Mouse (Mus musculus): Measurements from ENCODE around the gene Plg.

The Plg gene

DNA sequence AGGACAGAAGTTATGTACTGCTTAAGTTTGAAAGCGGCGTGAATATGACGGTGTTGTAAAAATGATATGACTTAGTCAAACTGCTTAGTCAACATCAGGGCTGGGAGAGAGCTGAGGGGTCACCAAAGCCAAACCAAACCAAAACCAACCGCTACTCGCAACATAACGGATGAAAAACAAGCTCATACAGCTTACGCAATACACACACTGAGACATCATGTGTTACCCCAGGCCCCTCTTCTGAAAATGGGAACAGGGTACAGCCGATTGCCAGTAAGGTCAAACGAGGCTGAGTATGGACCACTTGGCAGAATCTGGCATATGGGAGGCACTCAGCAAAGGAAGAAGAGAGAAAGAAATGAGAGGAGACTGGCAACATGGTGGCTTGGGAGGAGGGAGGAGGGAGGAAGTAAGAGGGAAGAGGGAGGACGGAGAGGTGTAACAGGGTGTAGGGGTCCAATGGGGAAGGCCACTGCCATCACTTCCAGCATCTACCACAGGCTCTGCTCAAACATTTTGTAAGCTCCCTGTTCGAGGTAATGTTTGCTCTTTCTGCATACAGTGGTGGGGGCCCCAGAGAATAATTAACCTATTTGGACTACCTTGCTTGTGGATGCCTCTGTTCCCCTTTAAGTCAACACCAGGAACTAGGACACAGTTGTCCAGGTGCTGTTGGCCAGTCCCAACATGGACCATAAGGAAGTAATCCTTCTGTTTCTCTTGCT is at the start of gene Plg:
Gene Plg, plus strand, starts transcription at position 628 of the 725 bp plus-strand sequence.
- no peak for DNase-seq (ENCODE audit: low read depth, low spot score)

DNA sequence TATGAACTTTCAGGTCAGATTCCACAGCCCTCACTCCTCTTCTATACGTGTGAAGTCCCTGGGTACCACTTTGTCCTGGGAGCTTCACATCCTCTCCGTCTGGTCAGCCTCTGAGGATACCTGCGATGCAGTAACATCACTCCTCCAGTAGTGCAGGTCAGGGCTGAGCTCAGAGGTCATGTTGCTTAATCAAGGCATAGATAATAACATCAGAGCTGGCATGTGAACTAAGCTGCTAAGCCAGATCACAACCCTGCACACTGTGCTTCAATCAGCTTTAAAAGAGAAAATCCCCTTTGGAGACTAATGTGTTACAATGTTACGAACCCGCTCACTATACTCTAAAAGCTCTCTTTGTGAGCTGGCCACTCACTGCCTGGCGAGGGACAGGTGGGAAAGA is 43.3 kb upstream of the Plg start:
- DNase-seq (ENCODE audit: low read depth, low spot score) = no peak

DNA sequence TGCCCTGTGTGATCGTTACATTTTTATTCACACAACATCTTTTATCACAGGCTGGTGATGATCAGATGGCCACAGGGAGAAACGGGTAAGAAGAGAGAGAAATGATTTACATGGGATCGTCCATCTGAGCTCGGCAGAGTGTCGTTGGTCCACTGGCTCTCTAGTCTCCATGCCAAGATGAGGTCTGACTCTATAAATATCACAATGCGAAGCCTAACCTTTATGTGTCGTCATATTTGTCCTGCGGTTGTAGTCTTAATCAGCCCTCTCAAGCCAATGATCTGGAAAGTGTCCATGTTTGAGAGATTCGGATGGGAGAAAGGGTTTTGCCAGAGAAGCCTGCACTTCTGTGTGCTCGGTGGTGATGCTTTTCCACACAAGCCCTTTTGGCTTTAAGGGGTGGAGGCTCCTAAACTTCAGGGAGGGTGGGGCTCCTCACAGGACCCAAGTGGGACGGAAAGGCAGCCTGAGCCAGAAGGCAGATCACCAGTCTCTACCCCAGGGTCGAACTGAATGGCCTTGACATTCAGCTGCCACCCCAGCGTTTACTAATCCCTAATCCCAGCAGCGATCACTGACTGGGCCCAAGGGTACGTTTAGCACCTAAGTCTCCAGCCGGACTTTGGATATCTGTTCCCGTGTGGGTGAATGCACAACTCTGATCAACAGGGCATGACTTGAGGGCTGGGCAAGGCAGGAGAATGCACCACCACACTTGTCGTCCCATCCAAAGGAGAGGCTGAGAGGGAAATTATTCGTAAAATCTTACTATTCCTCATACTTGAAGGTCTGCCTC is 42.1 kb upstream of the Plg start:
- DNase-seq (ENCODE audit: low read depth, low spot score) = no peak

DNA sequence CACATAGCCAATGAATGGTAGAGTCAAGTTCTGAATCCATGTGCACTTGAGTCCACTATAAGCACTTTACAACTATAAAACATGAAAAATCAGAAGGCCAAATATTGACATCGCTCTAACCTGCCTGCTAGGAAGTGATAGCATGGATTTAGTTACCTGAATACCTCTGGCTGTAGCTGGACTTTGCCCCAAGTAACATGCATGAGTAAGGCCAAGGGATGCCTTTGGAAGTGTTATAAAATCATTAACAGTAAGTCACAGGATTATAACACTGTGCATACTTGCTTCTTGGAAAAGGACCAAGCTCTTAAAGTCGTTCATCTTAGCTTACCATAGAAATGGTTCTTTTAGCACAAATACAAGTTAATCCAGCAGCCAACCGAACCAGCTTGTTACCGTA is 41.3 kb upstream of the Plg start:
- no peak for DNase-seq (ENCODE audit: low read depth, low spot score)

DNA sequence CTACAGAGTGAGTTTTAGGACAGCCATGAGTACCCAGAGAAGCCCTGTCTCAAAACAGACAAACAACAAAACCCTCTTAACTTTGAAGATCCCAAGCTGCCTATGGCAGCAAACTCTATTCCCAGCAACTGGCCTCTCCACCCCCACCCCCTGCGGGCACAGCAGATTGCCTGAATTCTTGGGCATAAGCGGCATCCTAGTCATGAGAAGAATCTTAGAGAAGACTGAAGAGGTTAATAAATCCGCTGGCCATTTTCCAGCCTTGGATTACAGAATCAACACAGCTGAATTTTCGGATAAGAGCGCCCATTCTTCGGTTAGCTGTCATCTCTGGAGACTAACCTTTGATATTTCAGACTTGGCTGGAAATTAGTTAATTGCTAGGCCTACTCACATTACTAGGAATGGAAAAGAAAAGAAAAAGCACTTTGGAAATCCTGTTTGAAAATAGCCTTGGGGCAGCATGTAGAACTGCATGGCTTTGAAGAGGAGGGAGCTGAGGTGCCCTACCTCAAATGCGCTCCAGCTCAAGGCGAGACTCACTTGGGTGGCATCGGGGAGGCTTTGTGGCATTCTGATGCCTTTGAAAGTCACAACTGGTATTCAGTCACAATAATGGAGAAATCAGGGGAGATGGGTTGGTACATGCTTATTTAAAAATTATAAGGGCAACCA is 34.6 kb upstream of the Plg start:
- no peak for DNase-seq (ENCODE audit: low read depth, low spot score)

DNA sequence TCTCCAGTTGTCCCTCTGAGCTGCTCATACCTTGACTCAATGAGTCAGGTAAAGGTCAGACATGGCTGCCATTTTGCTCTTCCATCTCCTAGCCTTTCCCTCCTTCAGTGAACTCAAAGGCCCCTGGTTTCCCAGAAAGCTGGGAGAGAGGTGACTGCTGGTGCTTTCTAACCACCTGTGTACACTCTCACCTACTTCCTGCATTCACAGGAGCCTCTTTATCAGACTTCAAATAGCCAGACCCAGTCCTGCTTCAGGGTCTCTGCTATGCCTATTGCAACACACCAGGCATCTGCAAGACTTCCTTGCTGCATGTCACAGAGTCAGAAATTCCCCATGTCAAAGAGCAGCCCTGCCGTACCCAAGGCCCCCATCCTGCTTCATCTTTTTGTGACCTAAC is 30.9 kb upstream of the Plg start:
- no peak for DNase-seq (ENCODE audit: low read depth, low spot score)

DNA sequence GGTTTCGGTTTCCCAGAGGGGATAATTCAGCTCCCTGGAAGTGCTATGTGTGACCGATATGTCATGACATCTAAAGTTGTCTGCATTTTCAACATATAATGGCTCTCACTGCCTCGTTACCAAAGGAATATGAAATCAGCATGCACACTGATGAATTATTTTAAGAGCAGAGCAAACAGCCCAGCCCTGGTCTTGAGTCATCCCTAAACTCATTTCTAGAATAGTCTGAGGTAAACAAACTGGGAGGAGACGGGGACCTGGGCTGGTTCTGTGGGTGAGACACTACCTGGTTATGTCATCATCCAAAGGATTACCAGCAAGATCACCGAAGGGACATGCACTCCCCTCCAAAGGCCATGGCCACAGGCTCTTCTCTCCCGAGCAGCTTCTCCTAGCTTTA is 26.8 kb upstream of the Plg start:
- DNase-seq (ENCODE audit: low read depth, low spot score) = no peak

DNA sequence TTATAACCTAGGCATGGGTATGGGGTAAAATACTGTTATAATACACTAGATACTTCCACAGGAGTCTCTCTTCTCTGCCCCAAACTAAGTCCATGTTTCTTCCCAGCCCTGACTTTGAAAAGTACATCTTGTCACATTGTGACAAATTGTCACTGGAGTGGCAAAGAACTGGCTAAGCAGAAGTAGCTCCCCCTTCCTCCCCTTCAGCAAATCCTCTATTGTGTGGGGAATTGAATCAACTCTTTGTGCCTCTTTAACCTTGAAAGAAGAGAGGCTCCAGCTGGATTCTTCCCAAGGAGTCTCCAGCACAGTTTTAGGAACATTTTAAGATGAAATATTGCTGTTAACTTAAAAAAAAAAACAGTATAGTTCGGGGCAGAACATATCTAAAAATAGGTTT is 25.6 kb upstream of the Plg start:
- DNase-seq (ENCODE audit: low read depth, low spot score) = no peak

DNA sequence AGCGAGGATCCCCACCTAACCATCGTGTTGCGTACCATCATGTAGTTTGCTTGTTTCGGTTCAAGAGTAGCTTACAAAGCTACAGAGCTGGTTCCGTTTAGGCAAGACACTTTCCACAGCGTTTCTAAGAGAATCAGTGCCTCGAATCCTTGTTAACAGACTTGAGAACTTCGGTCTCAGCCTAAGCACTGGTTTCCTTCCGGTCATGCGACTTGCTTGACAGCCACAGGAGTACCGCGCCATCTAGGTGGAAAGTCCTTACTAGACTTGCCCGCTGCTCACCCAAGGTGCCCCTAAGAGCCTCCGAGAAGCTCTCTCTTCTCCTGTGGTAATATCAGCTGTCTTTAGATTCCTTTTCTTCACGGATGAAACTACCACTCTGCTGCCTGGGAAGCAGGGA is 18.5 kb upstream of the Plg start:
- DNase-seq (ENCODE audit: low read depth, low spot score) = no peak

DNA sequence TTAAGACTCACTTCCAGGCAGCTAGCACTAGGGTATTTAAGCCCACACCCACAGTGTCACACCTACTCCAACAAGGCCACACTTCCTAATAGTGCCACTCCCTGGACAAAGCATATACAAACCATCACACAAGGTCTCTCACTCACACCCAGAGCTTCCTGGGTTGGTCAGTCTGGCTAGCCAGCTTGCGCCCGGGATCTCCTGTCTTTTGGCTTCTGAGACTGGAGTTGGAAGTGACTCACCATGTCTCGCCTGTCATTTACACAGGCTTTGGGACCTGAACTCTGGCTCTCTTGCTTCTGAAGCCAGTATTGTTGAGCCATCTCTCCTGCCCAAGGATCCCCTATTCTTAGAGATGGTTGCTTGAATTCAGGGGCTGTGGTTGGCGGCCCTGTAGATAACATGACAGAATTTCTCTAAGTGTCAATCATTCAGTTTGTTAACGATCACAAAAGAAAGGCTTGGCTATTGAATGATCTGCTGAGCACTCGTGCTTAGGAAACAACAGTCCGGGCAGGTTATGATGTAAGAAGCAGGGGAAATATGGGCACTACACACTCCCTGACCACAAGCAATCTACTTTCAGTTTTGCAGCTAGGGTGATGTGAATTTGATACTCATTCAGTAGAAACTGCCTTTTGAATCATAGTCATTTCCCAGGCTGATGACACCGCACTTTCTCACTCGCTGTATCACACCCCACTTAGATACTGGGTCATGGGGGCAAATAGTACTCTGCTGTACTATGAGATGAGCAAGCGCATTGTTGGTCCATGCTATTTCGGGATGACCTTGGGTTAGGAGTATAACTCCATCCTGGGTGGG is 14.6 kb upstream of the Plg start:
- DNase-seq (ENCODE audit: low read depth, low spot score) = no peak

DNA sequence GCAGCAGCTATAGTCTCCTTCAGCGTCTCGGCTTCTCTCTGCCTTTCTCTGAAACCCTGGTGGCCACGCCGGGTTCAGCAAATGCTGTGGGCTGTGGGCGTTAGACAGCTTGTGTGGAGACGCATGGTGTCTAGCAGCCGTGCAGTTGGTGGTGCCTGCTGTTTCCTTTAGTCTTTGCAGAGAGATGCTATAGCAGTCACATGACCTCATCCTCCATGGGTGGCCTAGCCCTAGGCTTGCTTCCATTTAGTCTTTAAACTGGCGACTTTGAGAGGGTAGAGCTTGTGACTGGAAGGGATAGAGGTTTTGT is 14.0 kb upstream of the Plg start:
- peak; percentile 75 for DNase-seq (ENCODE audit: low read depth, low spot score)

DNA sequence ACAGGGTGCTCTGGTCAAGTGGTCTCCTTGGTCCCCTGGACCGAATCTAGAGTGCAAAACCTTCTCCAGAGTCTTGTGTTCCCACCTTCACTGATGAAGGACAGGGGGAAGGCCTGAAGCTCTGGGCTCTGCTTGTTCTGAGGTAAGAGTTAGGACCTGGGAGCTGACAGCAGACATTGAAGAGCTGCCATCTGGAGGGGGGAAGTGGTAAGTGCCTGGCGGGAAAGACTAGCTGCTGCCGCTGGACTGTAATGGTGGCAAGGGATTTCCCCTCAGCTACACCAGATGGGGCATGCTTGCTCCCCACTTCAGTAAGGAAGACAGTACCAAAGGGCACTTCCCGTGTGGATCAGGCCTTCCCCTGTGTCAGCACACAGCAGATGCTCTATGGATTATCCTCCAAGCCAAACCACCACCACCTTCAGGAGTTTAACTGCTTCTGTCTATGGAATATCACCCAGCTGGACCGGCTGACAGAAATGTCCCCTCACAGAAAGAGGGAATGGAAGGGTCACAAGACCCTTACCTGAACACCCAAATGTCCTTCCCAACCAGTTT is 11.0 kb upstream of the Plg start:
- DNase-seq (ENCODE audit: low read depth, low spot score) = peak; percentile 86

DNA sequence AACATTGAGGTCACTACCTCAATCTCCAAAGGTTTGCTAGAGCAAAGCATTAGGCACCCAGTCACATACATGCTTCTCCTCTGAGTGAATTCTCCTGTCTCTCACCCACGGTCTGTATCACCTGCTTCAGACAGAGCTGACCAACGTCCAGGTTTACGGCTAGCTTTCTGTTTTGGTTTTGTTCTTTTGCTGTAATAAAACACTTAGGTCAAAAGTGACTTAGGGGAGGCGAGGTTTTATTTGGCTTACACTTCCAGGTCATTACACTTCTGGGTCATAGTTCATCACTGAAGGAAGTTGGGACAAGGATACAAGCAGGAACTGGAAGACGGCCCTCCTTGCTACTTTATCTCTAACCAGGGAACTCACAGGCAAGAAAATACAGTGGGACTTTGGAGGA is 9.0 kb upstream of the Plg start:
- DNase-seq (ENCODE audit: low read depth, low spot score) = no peak

DNA sequence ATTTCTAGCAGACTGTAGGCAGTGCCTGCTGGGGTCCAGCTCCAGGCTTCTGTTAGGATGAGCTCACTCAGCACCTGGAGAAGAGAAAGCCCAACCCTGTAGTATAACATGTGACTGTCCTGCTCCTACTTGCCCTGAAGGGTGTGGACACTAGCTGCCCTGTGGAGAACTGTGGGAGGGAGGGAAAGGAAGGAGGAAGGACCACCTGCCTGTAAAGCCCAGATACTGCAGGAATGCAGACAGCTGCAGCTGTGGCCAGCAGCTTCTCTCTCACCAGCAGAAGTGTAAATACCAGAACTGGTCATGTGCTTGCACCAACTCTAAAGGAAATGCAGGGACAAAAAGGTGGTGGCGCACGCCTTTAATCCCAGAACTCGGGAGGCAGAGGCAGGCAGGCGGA is 8.1 kb upstream of the Plg start:
- no peak for DNase-seq (ENCODE audit: low read depth, low spot score)

DNA sequence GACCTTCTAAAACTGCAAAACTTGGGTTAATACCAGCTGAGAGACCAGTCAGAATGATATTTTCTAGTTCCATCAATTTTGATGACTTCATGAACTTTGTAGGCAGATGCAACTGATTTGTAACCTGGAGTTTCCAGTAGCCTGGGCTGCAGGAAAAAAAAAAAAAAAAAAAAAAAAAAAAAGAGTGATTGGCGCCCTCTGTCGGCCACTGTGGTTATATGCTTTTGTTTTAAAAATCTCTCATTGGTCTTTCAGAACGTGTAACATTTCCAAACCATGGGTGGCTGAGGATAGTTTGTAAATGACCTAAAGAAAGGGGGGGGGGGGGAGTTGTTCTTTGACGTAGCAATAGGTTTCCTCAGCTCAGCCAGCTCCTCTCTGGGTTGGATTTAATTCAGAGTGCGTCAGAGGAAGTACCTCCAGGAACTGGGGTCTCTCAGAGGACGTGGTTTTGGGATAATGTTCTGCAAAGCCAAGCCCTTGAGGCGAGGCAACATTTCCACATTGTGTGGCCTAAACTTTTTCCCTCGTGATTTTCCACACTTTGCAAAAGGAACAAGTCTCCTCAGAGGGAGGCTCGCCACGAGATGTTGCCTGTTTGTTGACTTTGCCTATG is 7.0 kb upstream of the Plg start:
- peak; percentile 37 for DNase-seq (ENCODE audit: low read depth, low spot score)

DNA sequence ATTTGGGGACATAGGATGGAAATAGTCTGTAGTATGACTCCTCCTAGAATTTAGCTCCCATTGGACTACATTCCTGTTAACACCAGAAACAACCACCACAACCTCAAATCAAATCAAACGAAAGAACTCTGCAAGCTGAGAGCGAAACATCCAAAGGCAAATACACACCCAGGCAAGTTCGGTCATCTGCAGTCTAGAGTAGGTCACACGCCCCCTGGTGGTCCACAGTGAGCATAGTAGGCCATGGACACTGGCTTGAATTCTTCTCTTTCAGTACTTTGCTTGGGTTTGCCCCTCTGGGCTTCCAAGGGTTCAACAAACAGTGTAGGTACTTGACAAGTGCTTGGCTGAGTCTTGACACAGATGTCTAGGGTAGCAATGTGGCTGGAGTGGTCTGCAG is 6.4 kb upstream of the Plg start:
- DNase-seq (ENCODE audit: low read depth, low spot score) = peak; percentile 84

DNA sequence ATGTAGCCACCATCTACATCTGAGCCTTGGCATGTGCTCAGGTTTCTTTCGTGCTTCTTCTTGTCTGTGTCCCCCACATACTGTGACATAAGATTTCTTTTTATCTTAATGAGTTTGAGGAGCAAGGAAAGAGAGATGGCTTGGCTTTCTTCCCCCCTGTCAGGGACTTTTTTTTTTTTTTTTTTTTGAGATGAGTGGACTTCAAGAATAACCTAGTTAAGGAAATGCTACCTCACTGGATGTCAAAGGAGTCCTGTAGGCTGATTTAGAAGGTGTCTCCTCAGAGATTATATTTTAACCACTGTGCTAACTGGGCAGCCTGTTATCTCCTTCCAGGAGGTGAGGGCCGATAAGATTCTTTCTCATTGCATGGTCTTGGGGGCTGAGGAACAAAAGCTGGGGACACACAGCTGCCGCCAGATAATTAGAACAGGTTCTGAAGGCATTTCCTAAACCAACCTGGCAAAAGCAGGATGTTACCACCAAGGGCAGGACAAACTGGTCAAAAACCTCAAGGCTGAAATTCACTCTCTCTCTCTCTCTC is 4.7 kb upstream of the Plg start:
- no peak for DNase-seq (ENCODE audit: low read depth, low spot score)

DNA sequence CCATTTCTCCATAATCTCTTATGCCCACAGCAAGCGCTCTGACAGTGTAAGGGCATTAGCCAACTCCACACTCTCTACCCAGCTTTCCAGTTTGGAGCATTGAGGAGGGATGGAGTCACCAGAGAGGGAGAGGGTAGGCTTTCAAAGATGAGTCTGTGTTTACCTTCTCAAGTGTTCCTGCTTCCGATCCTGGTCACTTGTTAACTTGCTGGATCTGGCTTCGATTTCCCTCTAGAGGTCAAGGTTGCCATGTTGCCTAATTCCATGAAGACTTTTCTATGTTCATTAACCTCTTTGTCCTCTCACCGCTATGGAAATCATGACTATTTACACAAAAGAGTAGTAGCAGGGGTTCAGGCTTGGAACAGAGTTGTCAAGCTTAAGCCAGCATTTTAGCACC is 1.9 kb downstream of the Plg start:
- DNase-seq (ENCODE audit: low read depth, low spot score) = no peak

DNA sequence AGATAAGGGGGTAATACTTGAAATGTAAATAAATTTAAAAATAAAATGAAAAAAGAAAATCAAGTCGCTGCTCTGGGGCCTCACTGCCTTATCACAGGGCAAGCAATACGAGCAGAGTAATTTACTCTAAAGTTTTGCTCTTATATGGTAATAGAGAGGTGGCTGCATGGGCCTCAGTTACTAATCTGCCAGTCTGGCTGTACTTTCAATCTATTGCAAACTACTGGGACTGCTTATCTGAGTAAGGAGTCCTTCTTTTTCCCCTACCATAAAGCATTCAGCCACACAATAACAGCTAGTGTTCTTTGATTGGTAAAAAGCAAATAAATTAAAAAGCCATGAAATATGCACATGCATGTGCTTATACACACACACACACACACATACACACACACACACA is 3.2 kb downstream of the Plg start:
- DNase-seq (ENCODE audit: low read depth, low spot score) = no peak

DNA sequence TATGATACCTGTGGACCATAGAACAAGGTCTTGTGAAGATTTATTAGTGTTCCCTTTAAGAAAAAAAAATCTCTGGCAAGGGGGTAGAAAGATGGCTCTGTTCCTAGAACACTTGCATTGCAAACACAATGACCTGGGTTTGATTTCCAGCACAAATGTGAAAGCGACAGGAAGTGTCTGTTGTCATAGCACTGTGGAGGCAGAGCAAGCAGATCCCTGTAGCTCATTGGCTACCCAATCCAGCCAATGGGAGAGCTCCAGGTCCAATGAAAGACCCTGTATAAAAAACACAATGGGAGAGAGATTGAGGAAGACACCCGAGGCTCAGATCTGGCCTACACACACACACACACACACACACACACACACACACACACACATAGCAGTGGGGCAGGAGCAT is 4.1 kb downstream of the Plg start:
- DNase-seq (ENCODE audit: low read depth, low spot score) = peak; percentile 69
